Mouse (Mus musculus) forebrain, embryonic 16.5 days (tissue): ENCODE data around the gene Gm10322. TPM values are rescaled to one million over a fixed set of nuclear protein-coding genes. Genes with fewer than 3 reads are reported as not detected.

ENCODE experiments used
- ATAC-seq: fragments of 200-750 bp; cut with Nextera tagmentation; 2 replicates; pipeline ENCODE4 v1.8.0; 2017; ENCODE audit warnings: mild to moderate bottlenecking, moderate library complexity
- H3K27ac ChIP-seq: fragments of 300-500 bp; sonication (generic); 2 replicates; pipeline ENCODE4 v1.5.1; 2014; ENCODE audit warnings: low read length, control low read depth
- H3K27me3 ChIP-seq: fragments of 300-500 bp; sonication (generic); replicated peaks from 2 replicates; pipeline ENCODE4 v1.6.1; 2014; ENCODE audit warnings: low read length; ENCODE audit not compliant: control insufficient read depth, insufficient read depth
- H3K36me3 ChIP-seq: fragments of 300-500 bp; sonication (generic); 2 replicates; pipeline ENCODE4 v1.6.1; 2014; ENCODE audit not compliant: control insufficient read depth, insufficient read depth
- H3K4me1 ChIP-seq: fragments of 300-500 bp; sonication (generic); replicated peaks from 2 replicates; pipeline ENCODE4 v1.6.1; 2014; ENCODE audit warnings: low read length; ENCODE audit not compliant: control insufficient read depth, insufficient read depth
- H3K4me2 ChIP-seq: fragments of 300-500 bp; sonication (generic); 2 replicates; pipeline ENCODE4 v1.6.1; 2014; ENCODE audit warnings: mild to moderate bottlenecking, low read length, control low read depth
- H3K4me3 ChIP-seq: fragments of 300-500 bp; sonication (generic); replicated peaks from 2 replicates; pipeline ENCODE4 v1.5.1; 2014; ENCODE audit warnings: mild to moderate bottlenecking, low read length, control low read depth
- H3K9ac ChIP-seq: fragments of 300-500 bp; sonication (generic); replicated peaks from 2 replicates; pipeline ENCODE4 v1.6.1; 2014; ENCODE audit warnings: low read depth, low read length, control low read depth
- H3K9me3 ChIP-seq: fragments of 300-500 bp; sonication (generic); 2 replicates; pipeline ENCODE4 v1.6.1; 2016; ENCODE audit warnings: low read length; ENCODE audit not compliant: control insufficient read depth
- WGBS: fragments of 180-500 bp; shearing (Covaris S2); extraction: QIAGEN DNeasy Blood & Tissue Kit; methylation state at CpG from one replicate; pipeline ENCODE4 v1.1.7; 2014; 5-methylcytosine and 5-hydroxymethylcytosine counted together
- polyA plus RNA-seq: library from polyadenylated mRNA; unstranded; fragments of >200 nt; fragmentation: Nextera tagmentation; extraction: Ambion mirVana; gene quantifications from 2 replicates; pipeline ENCODE4 v1.2.1, GENCODE M21; 2015

Gene Gm10322
- polyA plus RNA-seq, 1 experiment from 2014 or later = not detected

GRCm38 (mm10) chr10:59615411-59615810 is 452 bp upstream of the Gm10322 start:
- Histone ChIP-seq H3K9me3 (no peaks in the 10 kb centered on the region), H3K4me2 (peak overlapping the region; percentile 78), H3K9ac (peak overlapping the region; percentile 94), H3K4me1 (peaks cover 21% of the 10 kb centered on the region), H3K4me3 (peak overlapping the region; percentile 92), H3K27ac (no peak overlapping the region), H3K36me3 (no peaks in the 10 kb centered on the region), H3K27me3 (no peaks in the 10 kb centered on the region)
- no peak for ATAC-seq
- 24% methylated on average over 5 of the region's 5 CpGs for WGBS

GRCm38 (mm10) chr10:59616522-59616921 is 659 bp downstream of the Gm10322 start, which contains the start of gene Mcu:
Gene Mcu (minus strand): TSS chr10:59616692.
- H3K27me3 ChIP-seq = no peaks in the 10 kb centered on the region
- peak within 1 kb of the TSS; percentile 94 for H3K9ac ChIP-seq
- H3K4me3 ChIP-seq = peak within 1 kb of the TSS; percentile 92
- no peaks in the 10 kb centered on the region for H3K9me3 ChIP-seq
- WGBS = 0% methylated on average over 31 of the region's 36 CpGs
- H3K4me1 ChIP-seq = peaks cover 21% of the 10 kb centered on the region
- no peaks in the 10 kb centered on the region for H3K36me3 ChIP-seq
- H3K4me2 ChIP-seq = peak within 1 kb of the TSS; percentile 78
- peak; percentile 100 for ATAC-seq
- peak within 1 kb of the TSS; percentile 85 for H3K27ac ChIP-seq

- peaks cover 21% of the 10 kb centered on the region for H3K4me1 ChIP-seq
- no peak overlapping the region for H3K4me3 ChIP-seq
- H3K36me3 ChIP-seq = no peaks in the 10 kb centered on the region
- H3K27ac ChIP-seq = no peak overlapping the region
- no peak overlapping the region for H3K9ac ChIP-seq
- no peaks in the 10 kb centered on the region for H3K9me3 ChIP-seq
- no peak for ATAC-seq
- WGBS = 95% methylated on average over 7 of the region's 7 CpGs
- no peak overlapping the region for H3K4me2 ChIP-seq
- H3K27me3 ChIP-seq = no peaks in the 10 kb centered on the region
Measured at GRCm38 (mm10) chr10:59617776-59618175, 1.9 kb downstream of the Gm10322 start.

- WGBS = 77% methylated on average over 10 of the region's 10 CpGs
- no peak for ATAC-seq
- H3K27me3 ChIP-seq = no peaks in the 10 kb centered on the region
- no peak overlapping the region for H3K4me3 ChIP-seq
- no peak overlapping the region for H3K9ac ChIP-seq
- no peaks in the 10 kb centered on the region for H3K9me3 ChIP-seq
- no peak overlapping the region for H3K4me2 ChIP-seq
- no peak overlapping the region for H3K27ac ChIP-seq
- no peaks in the 10 kb centered on the region for H3K36me3 ChIP-seq
- H3K4me1 ChIP-seq = peaks cover 4% of the 10 kb centered on the region
Measured at GRCm38 (mm10) chr10:59621355-59621754, 5.5 kb downstream of the Gm10322 start.

GRCm38 (mm10) chr10:59623496-59623895 is 7.6 kb downstream of the Gm10322 start:
- Histone ChIP-seq H3K9ac (no peak overlapping the region), H3K36me3 (no peaks in the 10 kb centered on the region), H3K27ac (no peak overlapping the region), H3K4me3 (no peak overlapping the region), H3K4me1 (no peaks in the 10 kb centered on the region), H3K4me2 (no peak overlapping the region), H3K9me3 (no peaks in the 10 kb centered on the region), H3K27me3 (no peaks in the 10 kb centered on the region)
- 66% methylated on average over 5 of the region's 5 CpGs for WGBS
- ATAC-seq = no peak

GRCm38 (mm10) chr10:59628641-59629505 is 13.0 kb downstream of the Gm10322 start:
- Histone ChIP-seq H3K4me3 (no peak overlapping the region), H3K36me3 (no peaks in the 10 kb centered on the region), H3K27ac (no peak overlapping the region), H3K27me3 (no peaks in the 10 kb centered on the region), H3K9me3 (no peaks in the 10 kb centered on the region), H3K9ac (no peak overlapping the region), H3K4me2 (no peak overlapping the region), H3K4me1 (peaks cover 3% of the 10 kb centered on the region)
- 33% methylated on average over 17 of the region's 17 CpGs for WGBS
- ATAC-seq = peak; percentile 86

GRCm38 (mm10) chr10:59629506-59629782 is 13.6 kb downstream of the Gm10322 start:
- WGBS = 79% methylated on average over 4 of the region's 4 CpGs
- H3K27ac ChIP-seq = no peak overlapping the region

GRCm38 (mm10) chr10:59636048-59636447 is 20.2 kb downstream of the Gm10322 start:
- H3K4me3 ChIP-seq = no peak overlapping the region
- H3K36me3 ChIP-seq = no peaks in the 10 kb centered on the region
- no peak overlapping the region for H3K9ac ChIP-seq
- no peaks in the 10 kb centered on the region for H3K4me1 ChIP-seq
- no peak overlapping the region for H3K4me2 ChIP-seq
- 66% methylated on average over 2 of the region's 2 CpGs for WGBS
- H3K27ac ChIP-seq = no peak overlapping the region
- H3K9me3 ChIP-seq = no peaks in the 10 kb centered on the region
- ATAC-seq = no peak
- H3K27me3 ChIP-seq = no peaks in the 10 kb centered on the region

More at GRCm38 (mm10) chr10:59629506-59629782, 13.6 kb downstream of the Gm10322 start:
- Histone ChIP-seq H3K27me3 (no peaks in the 10 kb centered on the region), H3K9me3 (no peaks in the 10 kb centered on the region), H3K4me3 (no peak overlapping the region), H3K9ac (no peak overlapping the region), H3K4me2 (no peak overlapping the region), H3K4me1 (peaks cover 3% of the 10 kb centered on the region), H3K36me3 (no peaks in the 10 kb centered on the region)
- no peak for ATAC-seq

GRCm38 (mm10) chr10:59636751-59637533 is 21.1 kb downstream of the Gm10322 start:
- Histone ChIP-seq H3K4me3 (no peak overlapping the region), H3K9ac (no peak overlapping the region), H3K27me3 (no peaks in the 10 kb centered on the region), H3K36me3 (no peaks in the 10 kb centered on the region), H3K4me2 (no peak overlapping the region), H3K4me1 (no peaks in the 10 kb centered on the region), H3K9me3 (no peaks in the 10 kb centered on the region), H3K27ac (no peak overlapping the region)
- WGBS = 85% methylated on average over 16 of the region's 16 CpGs
- no peak for ATAC-seq
